Mouse (Mus musculus) limb, embryonic 14.5 days (tissue): Measurements from ENCODE around the gene Fam129a. TPM values are rescaled to one million over a fixed set of nuclear protein-coding genes. Genes with fewer than 3 reads are reported as not detected.

Experiments
- ATAC-seq: fragments of 200-750 bp; cut with Nextera tagmentation; 2 replicates; pipeline ENCODE4 v1.8.0; 2017; ENCODE audit warnings: low read depth, moderate number of reproducible peaks, moderate TSS enrichment; ENCODE audit not compliant: low FRiP score
- DNase-seq: peaks from one replicate; pipeline ENCODE4 v3.0.0-alpha.2; 2015; ENCODE audit warnings: low spot score
- H3K27ac ChIP-seq: fragments of 300-500 bp; sonication (generic); replicated peaks from 2 replicates; pipeline ENCODE4 v1.5.1; 2014; ENCODE audit warnings: low read depth, mild to moderate bottlenecking, low read length, moderate library complexity, mixed read lengths
- H3K27me3 ChIP-seq: fragments of 300-500 bp; sonication (generic); 2 replicates; pipeline ENCODE4 v1.6.1; 2014; ENCODE audit warnings: low read length, mixed read lengths; ENCODE audit not compliant: control insufficient read depth, insufficient read depth
- H3K36me3 ChIP-seq: fragments of 300-500 bp; sonication (generic); 2 replicates; pipeline ENCODE4 v1.6.1; 2014; ENCODE audit warnings: mild to moderate bottlenecking, low read length, moderate library complexity, mixed read lengths; ENCODE audit not compliant: control insufficient read depth, insufficient read depth
- H3K4me1 ChIP-seq: fragments of 300-500 bp; sonication (generic); 2 replicates; pipeline ENCODE4 v1.6.1; 2014; ENCODE audit warnings: antibody characterized with exemption, low read length, mixed read lengths; ENCODE audit not compliant: control insufficient read depth, insufficient read depth
- H3K4me2 ChIP-seq: fragments of 300-500 bp; sonication (generic); replicated peaks from 2 replicates; pipeline ENCODE4 v1.6.1; 2014; ENCODE audit warnings: low read depth, mild to moderate bottlenecking, low read length, moderate library complexity; ENCODE audit not compliant: severe bottlenecking
- H3K4me3 ChIP-seq: fragments of 300-500 bp; sonication (generic); replicated peaks from 2 replicates; pipeline ENCODE4 v1.5.1; 2014; ENCODE audit warnings: low read length
- H3K9ac ChIP-seq: fragments of 300-500 bp; sonication (generic); 2 replicates; pipeline ENCODE4 v1.6.1; 2014; ENCODE audit warnings: mild to moderate bottlenecking, low read depth, low read length, moderate library complexity; ENCODE audit not compliant: severe bottlenecking
- H3K9me3 ChIP-seq: fragments of 300-500 bp; sonication (generic); 2 replicates; pipeline ENCODE4 v1.6.1; 2016; ENCODE audit warnings: low read length; ENCODE audit not compliant: control insufficient read depth
- POLR2A ChIP-seq: fragments of 200-500 bp; IDR thresholded peaks from 2 replicates; pipeline ENCODE4 v1.8.0; 2012; ENCODE audit warnings: inconsistent platforms, mild to moderate bottlenecking, moderate library complexity, borderline replicate concordance; ENCODE audit not compliant: insufficient read depth, insufficient read length; ENCODE audit errors: extremely low read depth
- WGBS: fragments of 180-500 bp; shearing (Covaris S2); extraction: QIAGEN DNeasy Blood & Tissue Kit; methylation state at CpG from one replicate; pipeline ENCODE4 v1.1.7; 2014; 5-methylcytosine and 5-hydroxymethylcytosine counted together
- polyA plus RNA-seq, 2 experiments: library from polyadenylated mRNA; depleted of rRNA in 1 of 2; stranded (reverse) in 1 of 2; unstranded in 1 of 2; fragments of >200 nt; fragmentation: Nextera tagmentation in 1 of 2; extraction: Ambion mirVana in 1 of 2; gene quantifications; 2 replicates each; pipeline versions ENCODE4 v1.2.1 to v1.2.3; 2012 to 2014

The Fam129a gene
- polyA plus RNA-seq, 2 experiments: 11.1 to 14.7 TPM

DNA sequence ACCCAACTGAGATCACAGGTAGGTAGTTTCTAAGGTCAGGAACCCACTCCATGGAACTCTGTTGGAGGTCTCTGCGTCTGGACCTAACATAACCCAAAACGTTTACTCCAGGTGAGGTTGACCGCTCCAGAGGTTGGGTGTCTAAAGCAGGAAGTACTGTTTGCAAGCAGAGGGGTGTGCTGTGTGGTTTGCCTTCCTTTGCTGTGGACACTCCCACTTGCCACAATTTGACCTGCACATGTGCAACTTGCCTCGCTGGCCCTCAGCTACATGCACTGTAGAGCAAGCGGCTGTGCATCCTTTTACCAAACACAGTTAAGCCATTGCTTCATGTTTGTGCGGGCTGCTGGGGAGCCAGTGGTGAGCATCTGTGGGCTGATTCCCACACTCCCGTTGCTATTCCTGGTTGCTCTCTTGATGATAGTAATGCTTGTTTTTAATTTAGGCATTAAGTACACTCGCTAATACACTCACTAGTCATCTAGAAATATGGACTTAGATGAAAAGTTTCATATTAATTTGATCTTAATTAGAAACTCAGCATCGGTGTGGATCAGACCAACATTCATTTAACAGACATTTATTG, 99.1 kb downstream of the Fam129a start:
- WGBS: 69% methylated on average over 9 of the region's 9 CpGs
- ATAC-seq: no peak

DNA sequence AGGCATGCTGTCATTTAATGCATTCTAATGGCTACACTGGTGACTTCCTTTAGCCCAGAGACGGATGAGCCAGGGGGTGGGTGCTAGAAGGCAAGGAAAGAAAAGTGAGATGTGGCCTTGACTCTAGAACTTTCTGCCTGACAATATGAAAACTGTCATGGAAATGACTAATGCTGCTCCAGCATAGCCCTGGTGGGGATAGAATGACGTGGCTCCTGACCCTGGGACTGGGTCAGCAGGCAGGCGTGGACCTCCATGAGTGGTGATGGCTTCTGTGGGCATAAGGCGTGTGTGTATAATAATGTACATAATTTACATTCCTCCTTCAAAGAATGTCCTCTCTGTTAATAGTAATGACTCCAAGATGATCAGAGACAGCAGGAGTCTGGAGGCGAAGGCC, 104.7 kb downstream of the Fam129a start:
- TF ChIP-seq POLR2A: no peak
- WGBS: 49% methylated on average over 5 of the region's 5 CpGs
- DNase-seq: no peak

More for the DNA sequence above, 99.1 kb downstream of the Fam129a start:
- H3K4me1 ChIP-seq: no peaks in the 10 kb centered on the region
- TF ChIP-seq POLR2A: no peak
- H3K27ac ChIP-seq: no peak overlapping the region
- no peaks in the 10 kb centered on the region for H3K27me3 ChIP-seq
- DNase-seq: no peak
- no peaks in the 10 kb centered on the region for H3K9me3 ChIP-seq
- H3K4me3 ChIP-seq: no peak overlapping the region
- H3K9ac ChIP-seq: no peak overlapping the region
- no peaks in the 10 kb centered on the region for H3K36me3 ChIP-seq
- no peak overlapping the region for H3K4me2 ChIP-seq

DNA sequence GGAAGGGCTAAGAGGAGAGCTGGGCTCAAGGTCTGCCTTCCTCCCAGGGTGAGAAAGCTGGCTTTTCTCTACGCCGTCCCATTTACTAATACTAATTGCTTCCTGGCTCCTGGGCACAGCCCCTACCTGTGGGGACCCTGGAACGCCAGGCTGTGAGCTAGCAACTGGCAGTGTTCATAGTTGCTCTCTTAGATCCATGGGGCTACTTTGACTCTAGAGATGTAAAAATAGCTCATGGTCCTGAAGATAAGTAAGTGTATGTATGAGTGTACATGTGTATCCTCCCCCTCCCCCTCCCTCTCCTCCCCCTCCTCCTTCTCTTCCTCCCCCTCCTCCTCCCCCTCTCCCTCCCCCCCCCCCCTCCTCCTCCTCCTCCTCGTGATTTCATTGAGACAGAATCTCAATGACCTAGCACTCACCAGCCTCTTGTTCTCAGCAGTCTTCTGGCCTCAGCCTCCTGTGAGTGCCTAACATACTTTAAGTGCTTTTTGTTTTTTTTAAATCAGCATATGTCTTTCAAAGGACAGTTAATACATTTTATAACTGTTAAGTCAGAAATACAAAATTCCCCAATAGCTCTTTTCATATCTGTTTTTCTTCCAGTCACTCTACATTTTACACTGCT, 106.3 kb downstream of the Fam129a start:
- Histone ChIP-seq H3K9me3 (no peaks in the 10 kb centered on the region), H3K4me1 (0 out of 2 replicates have a peak, but pooled peaks cover 7% of the 10 kb centered on the region), H3K4me3 (no peak overlapping the region), H3K27me3 (no peaks in the 10 kb centered on the region), H3K4me2 (no peak overlapping the region), H3K27ac (no peak overlapping the region), H3K9ac (no peak overlapping the region), H3K36me3 (no peaks in the 10 kb centered on the region)
- ATAC-seq (no peak), DNase-seq (no peak)
- no peak for TF ChIP-seq POLR2A
- 32% methylated on average over 3 of the region's 4 CpGs for WGBS

More for the DNA sequence above, 104.7 kb downstream of the Fam129a start:
- Histone ChIP-seq H3K27me3 (no peaks in the 10 kb centered on the region), H3K27ac (no peak overlapping the region), H3K9ac (no peak overlapping the region), H3K4me2 (no peak overlapping the region), H3K36me3 (no peaks in the 10 kb centered on the region), H3K4me3 (no peak overlapping the region), H3K4me1 (0 out of 2 replicates have a peak, but pooled peaks cover 7% of the 10 kb centered on the region), H3K9me3 (no peaks in the 10 kb centered on the region)
- no peak for ATAC-seq

DNA sequence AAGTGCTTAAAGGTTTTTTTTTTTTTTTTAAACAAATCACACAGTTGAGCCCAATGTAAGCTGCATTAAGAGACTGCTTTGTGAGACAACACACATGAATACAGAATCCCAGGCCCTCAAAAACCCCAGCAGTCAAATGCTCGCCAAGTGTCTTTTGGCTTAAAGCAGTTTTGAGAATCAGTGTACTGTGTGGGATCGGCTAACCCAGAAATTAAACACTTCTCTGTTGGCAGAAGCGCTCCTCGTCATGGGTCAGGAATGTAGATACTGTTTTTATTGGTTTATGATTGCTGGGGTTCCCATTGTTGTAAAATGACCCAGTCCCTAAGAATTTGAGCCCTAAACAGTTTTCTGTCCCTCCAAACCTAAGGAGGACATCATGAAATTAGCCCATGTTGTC, 107.0 kb downstream of the Fam129a start:
- H3K36me3 ChIP-seq: no peaks in the 10 kb centered on the region
- no peak overlapping the region for H3K27ac ChIP-seq
- no peaks in the 10 kb centered on the region for H3K9me3 ChIP-seq
- H3K9ac ChIP-seq: no peak overlapping the region
- 54% methylated on average over 4 of the region's 4 CpGs for WGBS
- no peak overlapping the region for H3K4me3 ChIP-seq
- no peak for TF ChIP-seq POLR2A
- H3K4me2 ChIP-seq: no peak overlapping the region
- peak; percentile 62; the same call in 1 of the 2 replicates for ATAC-seq
- 0 out of 2 replicates have a peak, but pooled peaks cover 7% of the 10 kb centered on the region for H3K4me1 ChIP-seq
- DNase-seq: peak; percentile 41
- H3K27me3 ChIP-seq: no peaks in the 10 kb centered on the region

DNA sequence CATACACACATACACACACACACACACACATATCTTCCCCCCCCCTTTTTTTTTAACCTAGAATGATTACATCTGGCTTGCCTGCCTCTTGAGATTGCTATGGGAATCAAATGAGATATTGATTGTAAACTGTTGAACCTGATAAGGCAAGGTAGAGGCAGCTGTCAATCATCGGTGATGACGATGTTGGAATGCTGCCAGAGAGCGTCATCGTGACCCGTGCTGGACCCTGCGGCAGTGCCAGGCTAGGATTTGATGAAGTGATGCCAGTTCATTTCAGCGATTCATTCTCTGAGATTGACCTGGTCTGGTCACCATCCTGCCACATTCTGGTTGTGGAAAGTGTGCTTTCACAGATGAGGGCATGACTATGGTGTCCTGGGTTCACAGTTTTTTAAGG, 108.2 kb downstream of the Fam129a start:
- Histone ChIP-seq H3K4me2 (no peak overlapping the region), H3K27ac (no peak overlapping the region), H3K4me1 (peaks cover 12% of the 10 kb centered on the region), H3K9me3 (no peaks in the 10 kb centered on the region), H3K36me3 (no peaks in the 10 kb centered on the region), H3K9ac (no peak overlapping the region), H3K27me3 (no peaks in the 10 kb centered on the region), H3K4me3 (no peak overlapping the region)
- WGBS: 88% methylated on average over 7 of the region's 7 CpGs
- DNase-seq (no peak), ATAC-seq (no peak)
- no peak for TF ChIP-seq POLR2A
